Mouse (Mus musculus) intestine, embryonic 16.5 days (tissue): ENCODE measurements around the gene Adcy2. TPM values are rescaled to one million over a fixed set of nuclear protein-coding genes. Genes with fewer than 3 reads are reported as not detected.

Experiments used
- ATAC-seq: fragments of 200-750 bp; cut with Nextera tagmentation; 2 replicates; pipeline ENCODE4 v1.8.0; 2017; ENCODE audit warnings: moderate TSS enrichment, moderate library complexity
- H3K27ac ChIP-seq: fragments of 300-500 bp; sonication (generic); 2 replicates; pipeline ENCODE4 v1.5.1; 2014; ENCODE audit warnings: mild to moderate bottlenecking, low read length
- H3K27me3 ChIP-seq: fragments of 300-500 bp; sonication (generic); replicated peaks from 2 replicates; pipeline ENCODE4 v1.6.1; 2014; ENCODE audit warnings: low read length, control low read depth, mixed read lengths; ENCODE audit not compliant: control insufficient read depth, insufficient read depth
- H3K36me3 ChIP-seq: fragments of 300-500 bp; sonication (generic); 2 replicates; pipeline ENCODE4 v1.6.1; 2014; ENCODE audit warnings: low read length, control low read depth; ENCODE audit not compliant: control insufficient read depth, insufficient read depth
- H3K4me1 ChIP-seq: fragments of 300-500 bp; sonication (generic); 2 replicates; pipeline ENCODE4 v1.6.1; 2014; ENCODE audit warnings: low read length, control low read depth, mixed read lengths; ENCODE audit not compliant: control insufficient read depth, insufficient read depth
- H3K4me2 ChIP-seq: fragments of 300-500 bp; sonication (generic); 2 replicates; pipeline ENCODE4 v1.6.1; 2014; ENCODE audit warnings: low read depth, low read length, control low read depth
- H3K4me3 ChIP-seq: fragments of 300-500 bp; sonication (generic); 2 replicates; pipeline ENCODE4 v1.5.1; 2014; ENCODE audit warnings: mild to moderate bottlenecking, low read length
- H3K9ac ChIP-seq: fragments of 300-500 bp; sonication (generic); 2 replicates; pipeline ENCODE4 v1.6.1; 2014; ENCODE audit warnings: low read depth, low read length
- H3K9me3 ChIP-seq: fragments of 300-500 bp; sonication (generic); 2 replicates; pipeline ENCODE4 v1.6.1; 2016; ENCODE audit warnings: low read length, control low read depth; ENCODE audit not compliant: control insufficient read depth
- WGBS: fragments of 180-500 bp; shearing (Covaris S2); extraction: QIAGEN DNeasy Blood & Tissue Kit; methylation state at CpG from one replicate; pipeline ENCODE4 v1.1.7; 2014; 5-methylcytosine and 5-hydroxymethylcytosine counted together
- polyA plus RNA-seq: library from polyadenylated mRNA; unstranded; fragments of >200 nt; fragmentation: Nextera tagmentation; extraction: Ambion mirVana; gene quantifications from 2 replicates; pipeline ENCODE4 v1.2.1, GENCODE M21; 2015

Adcy2 gene
- polyA plus RNA-seq, 1 experiment from 2014 or later, result 1.1 TPM

GRCm38 (mm10) chr13:68572966-68573913, 426.1 kb downstream of the Adcy2 start:
- Histone ChIP-seq H3K4me1 (peaks cover 10% of the 10 kb centered on the region), H3K4me3 (no peak overlapping the region), H3K9me3 (no peaks in the 10 kb centered on the region), H3K4me2 (no peak overlapping the region), H3K27me3 (no peaks in the 10 kb centered on the region), H3K9ac (0 out of 2 replicates have a peak overlapping the region, but pooled peaks have one; percentile 27), H3K27ac (peak overlapping the region; percentile 73), H3K36me3 (0 out of 2 replicates have a peak, but pooled peaks cover 6% of the 10 kb centered on the region)
- peak; percentile 84 for ATAC-seq
- 41% methylated on average over 10 of the region's 10 CpGs for WGBS

GRCm38 (mm10) chr13:68572247-68572646, 427.1 kb downstream of the Adcy2 start:
- no peak overlapping the region for H3K27ac ChIP-seq
- no peak for ATAC-seq
- no peak overlapping the region for H3K4me3 ChIP-seq
- peaks cover 10% of the 10 kb centered on the region for H3K4me1 ChIP-seq
- WGBS, result 74% methylated on average over 19 of the region's 19 CpGs
- H3K9ac ChIP-seq, result no peak overlapping the region
- H3K27me3 ChIP-seq, result no peaks in the 10 kb centered on the region
- H3K9me3 ChIP-seq, result no peaks in the 10 kb centered on the region
- H3K36me3 ChIP-seq, result 0 out of 2 replicates have a peak, but pooled peaks cover 6% of the 10 kb centered on the region
- H3K4me2 ChIP-seq, result no peak overlapping the region
